Mouse (Mus musculus) thymus, adult 2 months (tissue): ENCODE results near the gene Gm20696.

Experiments
- CTCF ChIP-seq: fragments of 200-500 bp; IDR thresholded peaks from 2 replicates; pipeline ENCODE4 v1.5.1; 2012; ENCODE audit warnings: mild to moderate bottlenecking, control low read depth, low read length, moderate library complexity, borderline replicate concordance; ENCODE audit not compliant: control insufficient read depth, poor library complexity, insufficient read depth; ENCODE audit errors: extremely low read depth
- POLR2A ChIP-seq: fragments of 200-500 bp; IDR thresholded peaks from 2 replicates; pipeline ENCODE4 v1.6.1; 2012; ENCODE audit warnings: mild to moderate bottlenecking, low read length, control low read depth, moderate library complexity; ENCODE audit not compliant: control insufficient read depth, poor library complexity, insufficient read depth; ENCODE audit errors: extremely low read depth

GRCm38 (mm10) chr6:99500570-99501270, 165.9 kb downstream of the Gm20696 start:
- TF ChIP-seq POLR2A, result no peak
- no peak for TF ChIP-seq CTCF
